Comparison of ENCODE assay signal across 19 mouse cellular contexts in the genomic region with DNA sequence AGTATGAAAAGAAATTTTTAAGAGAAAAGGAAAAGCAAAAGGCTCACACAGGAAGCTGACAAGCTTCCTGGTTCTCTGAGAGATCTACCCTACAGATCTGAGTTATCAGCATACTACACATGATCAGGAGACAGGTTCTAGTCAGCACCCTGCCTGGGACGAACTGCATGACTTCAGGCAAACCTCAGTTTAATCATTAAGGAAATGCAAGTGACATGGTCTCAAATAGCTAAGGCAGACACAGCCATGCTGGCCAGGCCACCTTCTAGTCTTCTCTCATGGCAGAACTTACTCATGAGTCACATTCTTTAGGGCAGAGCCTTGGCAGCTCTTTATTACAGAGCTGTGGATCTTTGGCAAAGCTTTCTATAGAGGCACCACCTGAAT.
DNase-seq lines count a peak whose midpoint lies in the region; ATAC-seq and TF ChIP-seq lines count a peak whose summit lies in the region.
"Had no signal": no experiment of that assay in that cellular context is flagged by ENCODE, and none has a peak within 500 bp of the region (broad histone marks: within the 10 kb centered on the region; RNA-seq: fewer than 3 reads in every experiment).

No protein-coding gene starts in this region.

- WGBS in limb, embryonic 12.5 days: 48% methylated on average over 1 of the region's 1 CpGs
- WGBS in limb, embryonic 10.5 days: 52% methylated on average over 1 of the region's 1 CpGs
- 10% methylated on average over 1 of the region's 1 CpGs for WGBS in intestine, postnatal 0 days
- WGBS in stomach, embryonic 16.5 days: 24% methylated on average over 1 of the region's 1 CpGs
- WGBS in hindbrain, embryonic 10.5 days: 69% methylated on average over 1 of the region's 1 CpGs

- H3K9me3 ChIP-seq in limb, embryonic 12.5 days: no peaks in the 10 kb centered on the region
- H3K9me3 ChIP-seq in limb, embryonic 10.5 days (replicated peaks): no peaks in the 10 kb centered on the region
- H3K9me3 ChIP-seq in intestine, postnatal 0 days (ENCODE audit: control insufficient read depth): no peaks in the 10 kb centered on the region
- no peaks in the 10 kb centered on the region for H3K9me3 ChIP-seq in stomach, embryonic 16.5 days (replicated peaks; ENCODE audit: control insufficient read depth, low read length)
- no peaks in the 10 kb centered on the region for H3K9me3 ChIP-seq in hindbrain, embryonic 10.5 days
- H3K9me3 ChIP-seq: embryonic facial prominence, embryonic 15.5 days; forebrain, embryonic 15.5 days; heart, embryonic 15.5 days; hindbrain, embryonic 15.5 days; midbrain, embryonic 15.5 days; neural tube, embryonic 12.5 days had no signal

- DNase-seq in limb, embryonic 10.5 days (ENCODE audit: low spot score): no peak
- DNase-seq in kidney, postnatal 14 days: peak; percentile 24
- DNase-seq in urinary bladder, postnatal 10 days (ENCODE audit: low spot score): no peak
- DNase-seq in layer of hippocampus, adult 9-11 months: no peak
- no peak for DNase-seq in hindbrain, embryonic 10.5 days (ENCODE audit: low spot score)
- DNase-seq: gastrocnemius, postnatal 25 days; liver, postnatal 0 days; thymus, adult 2 months had no signal

- H3K4me1 ChIP-seq in limb, embryonic 12.5 days (replicated peaks): peaks cover 19% of the 10 kb centered on the region
- peaks cover 10% of the 10 kb centered on the region for H3K4me1 ChIP-seq in limb, embryonic 10.5 days
- H3K4me1 ChIP-seq in intestine, postnatal 0 days (replicated peaks; ENCODE audit: control insufficient read depth, insufficient read depth, low read length): 0 out of 2 replicates have a peak, but pooled peaks cover 6% of the 10 kb centered on the region
- peaks cover 7% of the 10 kb centered on the region; the same call in 1 of the 2 replicates for H3K4me1 ChIP-seq in stomach, embryonic 16.5 days (ENCODE audit: control insufficient read depth, insufficient read depth, low read length)
- no peaks in the 10 kb centered on the region for H3K4me1 ChIP-seq in hindbrain, embryonic 10.5 days (replicated peaks)
- H3K4me1 ChIP-seq: forebrain, embryonic 15.5 days; heart, embryonic 15.5 days had no signal

- H3K9ac ChIP-seq in limb, embryonic 12.5 days (replicated peaks): no peak overlapping the region
- no peak overlapping the region for H3K9ac ChIP-seq in intestine, postnatal 0 days (ENCODE audit: low read depth, low read length)
- H3K9ac ChIP-seq in stomach, embryonic 16.5 days (ENCODE audit: low read length): no peak overlapping the region
- H3K9ac ChIP-seq: embryonic facial prominence, embryonic 15.5 days; forebrain, embryonic 15.5 days; heart, embryonic 15.5 days; hindbrain, embryonic 15.5 days; liver, postnatal 0 days; midbrain, embryonic 15.5 days; neural tube, embryonic 12.5 days had no signal

- no peak overlapping the region for H3K27ac ChIP-seq in limb, embryonic 12.5 days
- no peak overlapping the region for H3K27ac ChIP-seq in limb, embryonic 10.5 days
- peak overlapping the region; percentile 73 for H3K27ac ChIP-seq in intestine, postnatal 0 days (ENCODE audit: low read depth, low read length)
- peak overlapping the region; percentile 74 for H3K27ac ChIP-seq in stomach, embryonic 16.5 days (ENCODE audit: low read length)
- H3K27ac ChIP-seq in hindbrain, embryonic 10.5 days: no peak overlapping the region
- H3K27ac ChIP-seq: embryonic facial prominence, embryonic 15.5 days; forebrain, embryonic 15.5 days; heart, embryonic 15.5 days; hindbrain, embryonic 15.5 days; midbrain, embryonic 15.5 days; neural tube, embryonic 12.5 days had no signal

- TF ChIP-seq CTCF in intestine, postnatal 0 days (IDR thresholded peaks at IDR 0.05; ENCODE audit: low read depth): no peak

- peak overlapping the region; percentile 7; the same call in 1 of the 2 replicates for H3K4me2 ChIP-seq in limb, embryonic 12.5 days
- H3K4me2 ChIP-seq in intestine, postnatal 0 days (replicated peaks; ENCODE audit: low read depth): peak overlapping the region; percentile 55
- H3K4me2 ChIP-seq in stomach, embryonic 16.5 days (ENCODE audit: low read depth, low read length): 0 out of 2 replicates have a peak overlapping the region, but pooled peaks have one; percentile 23
- H3K4me2 ChIP-seq: embryonic facial prominence, embryonic 15.5 days; forebrain, embryonic 15.5 days; heart, embryonic 15.5 days; hindbrain, embryonic 15.5 days; midbrain, embryonic 15.5 days; neural tube, embryonic 12.5 days had no signal

- H3K27me3 ChIP-seq in limb, embryonic 12.5 days: peaks cover 14% of the 10 kb centered on the region
- H3K27me3 ChIP-seq in limb, embryonic 10.5 days (ENCODE audit: low read depth, poor library complexity, severe bottlenecking): no peaks in the 10 kb centered on the region
- no peaks in the 10 kb centered on the region for H3K27me3 ChIP-seq in intestine, postnatal 0 days (replicated peaks; ENCODE audit: control insufficient read depth, insufficient read depth, low read length)
- no peaks in the 10 kb centered on the region for H3K27me3 ChIP-seq in stomach, embryonic 16.5 days (ENCODE audit: control insufficient read depth, insufficient read depth, low read length)
- no peaks in the 10 kb centered on the region for H3K27me3 ChIP-seq in hindbrain, embryonic 10.5 days (ENCODE audit: insufficient read depth, poor library complexity, severe bottlenecking)
- H3K27me3 ChIP-seq: embryonic facial prominence, embryonic 15.5 days; forebrain, embryonic 15.5 days; hindbrain, embryonic 15.5 days; midbrain, embryonic 15.5 days; neural tube, embryonic 12.5 days had no signal

- no peak for ATAC-seq in limb, embryonic 12.5 days (ENCODE audit: insufficient number of reproducible peaks, insufficient read depth, low FRiP score, low TSS enrichment, low read depth)
- ATAC-seq in intestine, postnatal 0 days: peak; percentile 75
- ATAC-seq in stomach, embryonic 16.5 days (ENCODE audit: insufficient read depth, low FRiP score): peak; percentile 53; the same call in 1 of the 2 replicates
- ATAC-seq: activated CD4-positive, CD25-positive, alpha-beta regulatory T cell, adult 4 months; CD4-positive, CD25-positive, alpha-beta regulatory T cell, adult 4 months; forebrain, embryonic 15.5 days; liver, postnatal 0 days; midbrain, embryonic 15.5 days had no signal

- H3K4me3 ChIP-seq in limb, embryonic 12.5 days (replicated peaks): no peak overlapping the region
- H3K4me3 ChIP-seq in limb, embryonic 10.5 days: no peak overlapping the region
- H3K4me3 ChIP-seq in intestine, postnatal 0 days (ENCODE audit: low read depth, low read length): no peak overlapping the region
- H3K4me3 ChIP-seq in stomach, embryonic 16.5 days (replicated peaks; ENCODE audit: low read length): no peak overlapping the region
- H3K4me3 ChIP-seq in hindbrain, embryonic 10.5 days: no peak overlapping the region
- H3K4me3 ChIP-seq: embryonic facial prominence, embryonic 15.5 days; forebrain, embryonic 15.5 days; heart, embryonic 15.5 days; hindbrain, embryonic 15.5 days; midbrain, embryonic 15.5 days; neural tube, embryonic 12.5 days had no signal

- no peaks in the 10 kb centered on the region for H3K36me3 ChIP-seq in limb, embryonic 12.5 days
- no peaks in the 10 kb centered on the region for H3K36me3 ChIP-seq in limb, embryonic 10.5 days
- no peaks in the 10 kb centered on the region for H3K36me3 ChIP-seq in intestine, postnatal 0 days (ENCODE audit: control insufficient read depth, insufficient read depth)
- no peaks in the 10 kb centered on the region for H3K36me3 ChIP-seq in stomach, embryonic 16.5 days (ENCODE audit: control insufficient read depth, insufficient read depth, low read length)
- no peaks in the 10 kb centered on the region for H3K36me3 ChIP-seq in hindbrain, embryonic 10.5 days
- H3K36me3 ChIP-seq: embryonic facial prominence, embryonic 15.5 days; forebrain, embryonic 15.5 days; heart, embryonic 15.5 days; hindbrain, embryonic 15.5 days; midbrain, embryonic 15.5 days; neural tube, embryonic 12.5 days had no signal

Comparison
In these comparisons a context has a peak if more than half of its experiments do, and no peak if none do; other contexts are left out.
1. H3K27ac ChIP-seq: peak in intestine, postnatal 0 days (single experiment) and stomach, embryonic 16.5 days (single experiment); none in limb, embryonic 12.5 days (single experiment), limb, embryonic 10.5 days (single experiment) and hindbrain, embryonic 10.5 days (single experiment).
2. Peak in every context shown above with its lines, with median percentiles within 50 percentile points of each other: H3K4me2 ChIP-seq.